Mouse (Mus musculus) heart, postnatal 0 days (tissue): ENCODE measurements around the gene Fmnl1.

Source experiments
- CTCF ChIP-seq: IDR thresholded peaks from 2 replicates; pipeline ENCODE4 v1.5.1; 2016; ENCODE audit warnings: antibody characterized with exemption, control low read depth, low read depth
- EP300 ChIP-seq: IDR thresholded peaks from 2 replicates; pipeline ENCODE4 v1.6.1; 2016; ENCODE audit warnings: antibody characterized with exemption, low read depth

GRCm38 (mm10) chr11:103132576-103133455 is 38.1 kb upstream of the Fmnl1 start:
- no peak for TF ChIP-seq CTCF
- peak; percentile 85 for TF ChIP-seq EP300
